Mouse (Mus musculus) cerebellum, postnatal 25 days (tissue): ENCODE measurements around the gene Poc1a.
A peak's percentile ranks its signal among the peaks of the same experiment; 100 is the strongest.

Experiments used
- DNase-seq, 2 experiments: peaks; one replicate each; pipeline ENCODE4 v3.0.0; 2021; ENCODE audit warnings: mixed read lengths in 2 of 2

Poc1a gene

GRCm38 (mm10) chr9:106339730-106340129, 58.9 kb downstream of the Poc1a start:
- no peak for DNase-seq

GRCm38 (mm10) chr9:106340501-106341312, 59.8 kb downstream of the Poc1a start:
- DNase-seq = no peak

- no peak for DNase-seq
Measured at GRCm38 (mm10) chr9:106341313-106341686, 60.4 kb downstream of the Poc1a start.

GRCm38 (mm10) chr9:106342573-106342972, 61.7 kb downstream of the Poc1a start:
- DNase-seq = no peak

- DNase-seq = peak; percentile 56 to 76
Measured at GRCm38 (mm10) chr9:106345167-106345566, 64.3 kb downstream of the Poc1a start.

GRCm38 (mm10) chr9:106345630-106346029, 64.8 kb downstream of the Poc1a start:
- no peak for DNase-seq

GRCm38 (mm10) chr9:106348281-106348680, 67.4 kb downstream of the Poc1a start:
- no peak for DNase-seq

GRCm38 (mm10) chr9:106349075-106349474, 68.2 kb downstream of the Poc1a start:
- peak; percentile 41 to 62 for DNase-seq

- DNase-seq = no peak
Measured at GRCm38 (mm10) chr9:106351178-106351577, 70.3 kb downstream of the Poc1a start.

- no peak for DNase-seq
Measured at GRCm38 (mm10) chr9:106353779-106354178, 72.9 kb downstream of the Poc1a start.

GRCm38 (mm10) chr9:106354810-106355209, 73.9 kb downstream of the Poc1a start:
- no peak for DNase-seq

- DNase-seq = no peak
Measured at GRCm38 (mm10) chr9:106355217-106355974, 74.5 kb downstream of the Poc1a start.

GRCm38 (mm10) chr9:106355975-106356286, 75.1 kb downstream of the Poc1a start:
- no peak for DNase-seq

- DNase-seq = no peak
Measured at GRCm38 (mm10) chr9:106356323-106356844, 75.5 kb downstream of the Poc1a start.

- DNase-seq = no peak
Measured at GRCm38 (mm10) chr9:106357167-106357566, 76.3 kb downstream of the Poc1a start.

- no peak for DNase-seq
Measured at GRCm38 (mm10) chr9:106359297-106359696, 78.4 kb downstream of the Poc1a start.

GRCm38 (mm10) chr9:106361140-106361539, 80.3 kb downstream of the Poc1a start:
- DNase-seq = no peak

- DNase-seq = no peak
Measured at GRCm38 (mm10) chr9:106365333-106365732, 84.5 kb downstream of the Poc1a start.

- no peak for DNase-seq
Measured at GRCm38 (mm10) chr9:106366188-106366587, 85.3 kb downstream of the Poc1a start.

- DNase-seq = no peak
Measured at GRCm38 (mm10) chr9:106367001-106367400, 86.1 kb downstream of the Poc1a start.

GRCm38 (mm10) chr9:106367592-106368111, 86.8 kb downstream of the Poc1a start:
- peak; percentile 98 to 99 for DNase-seq

GRCm38 (mm10) chr9:106368112-106368717, 87.4 kb downstream of the Poc1a start, which contains the start of gene Dusp7:
Dusp7 (plus strand) TSS chr9:106368632.
- peak; percentile 87 to 94 for DNase-seq

- DNase-seq = peak; percentile 84 to 85
Measured at GRCm38 (mm10) chr9:106368831-106369501, 88.1 kb downstream of the Poc1a start.
